Mouse (Mus musculus) forebrain, postnatal 0 days (tissue): ENCODE data around the gene Spn. TPM values are rescaled to one million over a fixed set of nuclear protein-coding genes. Genes with fewer than 3 reads are reported as not detected.
"Not testable (repeated sequence)": the region's sequence is repeated elsewhere in the genome, so short reads cannot be mapped to it uniquely, and the experiment has no call there.

ENCODE experiments used
- ATAC-seq: fragments of 200-750 bp; cut with Nextera tagmentation; 2 replicates; pipeline ENCODE4 v1.8.0; 2017; ENCODE audit warnings: mild to moderate bottlenecking, moderate library complexity
- DNase-seq: peaks from one replicate; pipeline ENCODE4 v3.0.0-alpha.2; 2015
- H3K27ac ChIP-seq: fragments of 300-500 bp; sonication (generic); 2 replicates; pipeline ENCODE4 v1.5.1; 2014; ENCODE audit warnings: low read depth, mild to moderate bottlenecking, antibody characterized with exemption, low read length, moderate library complexity, mixed read lengths
- H3K27me3 ChIP-seq: fragments of 300-500 bp; sonication (generic); 2 replicates; pipeline ENCODE4 v1.6.1; 2014; ENCODE audit warnings: mild to moderate bottlenecking, low read length, mixed read lengths; ENCODE audit not compliant: insufficient read depth
- H3K36me3 ChIP-seq: fragments of 300-500 bp; sonication (generic); 2 replicates; pipeline ENCODE4 v1.6.1; 2014; ENCODE audit warnings: mild to moderate bottlenecking, moderate library complexity; ENCODE audit not compliant: insufficient read depth
- H3K4me1 ChIP-seq: fragments of 300-500 bp; sonication (generic); 2 replicates; pipeline ENCODE4 v1.6.1; 2014; ENCODE audit warnings: antibody characterized with exemption; ENCODE audit not compliant: insufficient read depth
- H3K4me2 ChIP-seq: fragments of 300-500 bp; sonication (generic); 2 replicates; pipeline ENCODE4 v1.6.1; 2014; ENCODE audit warnings: low read depth, mild to moderate bottlenecking, moderate library complexity
- H3K4me3 ChIP-seq: fragments of 300-500 bp; sonication (generic); 2 replicates; pipeline ENCODE4 v1.5.1; 2014; ENCODE audit warnings: low read depth, low read length, mixed read lengths
- H3K9ac ChIP-seq: fragments of 300-500 bp; sonication (generic); 2 replicates; pipeline ENCODE4 v1.6.1; 2014; ENCODE audit warnings: mild to moderate bottlenecking
- H3K9me3 ChIP-seq: fragments of 300-500 bp; sonication (generic); 2 replicates; pipeline ENCODE4 v1.6.1; 2016; ENCODE audit warnings: low read length
- CTCF ChIP-seq: sonication (generic); IDR thresholded peaks from 2 replicates; pipeline ENCODE4 v1.5.1; 2016; ENCODE audit warnings: antibody characterized with exemption, control low read depth, low read depth
- WGBS: fragments of 180-500 bp; shearing (Covaris S2); extraction: QIAGEN DNeasy Blood & Tissue Kit; methylation state at CpG from one replicate; pipeline ENCODE4 v1.1.7; 2014; 5-methylcytosine and 5-hydroxymethylcytosine counted together
- polyA plus RNA-seq: library from polyadenylated mRNA; unstranded; fragments of >200 nt; fragmentation: Nextera tagmentation; extraction: Ambion mirVana; gene quantifications from 2 replicates; pipeline ENCODE4 v1.2.1, GENCODE M21; 2015
- total RNA-seq: library from RNA; depleted of rRNA; stranded (reverse); fragments of >200 nt; gene quantifications from 2 replicates; pipeline ENCODE4 v1.2.3, GENCODE M21; 2014; rRNA removed

The Spn gene
- 0.14 and 0.15 TPM in 2 replicates for total RNA-seq
- polyA plus RNA-seq = 0.10 TPM in 1 of 2 replicates, not detected in the other

GRCm38 (mm10) chr7:127137262-127138017 is at the start of gene Spn:
TSS of gene Spn (minus strand) at chr7:127137823.
- Histone ChIP-seq H3K9ac (no peak within 1 kb of the TSS), H3K9me3 (no peaks in the 10 kb centered on the region), H3K36me3 (no peaks in the 10 kb centered on the region), H3K27me3 (no peaks in the 10 kb centered on the region), H3K4me3 (no peak within 1 kb of the TSS), H3K4me2 (no peak within 1 kb of the TSS), H3K4me1 (no peaks in the 10 kb centered on the region), H3K27ac (no peak within 1 kb of the TSS)
- TF ChIP-seq CTCF = no peak
- 64% methylated on average over 9 of the region's 9 CpGs for WGBS
- no peak for DNase-seq
- ATAC-seq = no peak

- Histone ChIP-seq H3K27ac (no peak overlapping the region), H3K9me3 (no peaks in the 10 kb centered on the region), H3K4me2 (no peak overlapping the region), H3K9ac (no peak overlapping the region), H3K4me1 (no peaks in the 10 kb centered on the region), H3K36me3 (peaks cover 13% of the 10 kb centered on the region), H3K4me3 (no peak overlapping the region), H3K27me3 (no peaks in the 10 kb centered on the region)
- ATAC-seq = no peak
- DNase-seq = no peak
- WGBS = 73% methylated on average over 9 of the region's 10 CpGs
- no peak for TF ChIP-seq CTCF
Measured at GRCm38 (mm10) chr7:127187351-127187750, 49.7 kb upstream of the Spn start.

- DNase-seq (no peak), ATAC-seq (peak; percentile 42; the same call in 1 of the 2 replicates)
- TF ChIP-seq CTCF = peak; percentile 61
- no peaks in the 10 kb centered on the region for H3K27me3 ChIP-seq
- H3K36me3 ChIP-seq = no peaks in the 10 kb centered on the region
- no peak overlapping the region for H3K4me3 ChIP-seq
- no peaks in the 10 kb centered on the region for H3K9me3 ChIP-seq
- no peak overlapping the region for H3K27ac ChIP-seq
- no peaks in the 10 kb centered on the region for H3K4me1 ChIP-seq
- WGBS = 81% methylated on average over 3 of the region's 3 CpGs
- no peak overlapping the region for H3K9ac ChIP-seq
- no peak overlapping the region for H3K4me2 ChIP-seq
Measured at GRCm38 (mm10) chr7:127185601-127186000, 48.0 kb upstream of the Spn start.

- ATAC-seq (no peak), DNase-seq (no peak)
- WGBS = 75% methylated on average over 1 of the region's 1 CpGs
- H3K27ac ChIP-seq = no peak overlapping the region
- no peak overlapping the region for H3K4me2 ChIP-seq
- no peak overlapping the region for H3K4me3 ChIP-seq
- H3K36me3 ChIP-seq = no peaks in the 10 kb centered on the region
- H3K4me1 ChIP-seq = no peaks in the 10 kb centered on the region
- H3K9ac ChIP-seq = no peak overlapping the region
- TF ChIP-seq CTCF = no peak
- H3K27me3 ChIP-seq = no peaks in the 10 kb centered on the region
- H3K9me3 ChIP-seq = no peaks in the 10 kb centered on the region
Measured at GRCm38 (mm10) chr7:127184720-127185119, 47.1 kb upstream of the Spn start.

GRCm38 (mm10) chr7:127183828-127184227 is 46.2 kb upstream of the Spn start:
- peak; percentile 30 for TF ChIP-seq CTCF
- H3K4me3 ChIP-seq = no peak overlapping the region
- 74% methylated on average over 6 of the region's 6 CpGs for WGBS
- ATAC-seq (no peak), DNase-seq (no peak)
- no peaks in the 10 kb centered on the region for H3K27me3 ChIP-seq
- H3K27ac ChIP-seq = no peak overlapping the region
- no peaks in the 10 kb centered on the region for H3K9me3 ChIP-seq
- H3K36me3 ChIP-seq = no peaks in the 10 kb centered on the region
- H3K4me2 ChIP-seq = no peak overlapping the region
- no peak overlapping the region for H3K9ac ChIP-seq
- no peaks in the 10 kb centered on the region for H3K4me1 ChIP-seq

GRCm38 (mm10) chr7:127183345-127183744 is 45.7 kb upstream of the Spn start:
- Histone ChIP-seq H3K4me2 (no peak overlapping the region), H3K27ac (no peak overlapping the region), H3K36me3 (no peaks in the 10 kb centered on the region), H3K4me3 (no peak overlapping the region), H3K9ac (no peak overlapping the region), H3K27me3 (no peaks in the 10 kb centered on the region), H3K9me3 (no peaks in the 10 kb centered on the region), H3K4me1 (no peaks in the 10 kb centered on the region)
- no peak for TF ChIP-seq CTCF
- ATAC-seq = no peak
- no peak for DNase-seq
- WGBS = 82% methylated on average over 8 of the region's 8 CpGs

- not testable (repeated sequence) for ATAC-seq, H3K27ac ChIP-seq, DNase-seq, H3K36me3 ChIP-seq, H3K9me3 ChIP-seq, H3K4me2 ChIP-seq, H3K4me1 ChIP-seq, H3K4me3 ChIP-seq, H3K27me3 ChIP-seq, H3K9ac ChIP-seq
- WGBS = 39% methylated on average over 3 of the region's 3 CpGs
Measured at GRCm38 (mm10) chr7:127181724-127182123, 44.1 kb upstream of the Spn start.
